Mouse (Mus musculus) kidney, embryonic 15.5 days (tissue): ENCODE results near the gene Rgs8. TPM values are rescaled to one million over a fixed set of nuclear protein-coding genes. Genes with fewer than 3 reads are reported as not detected.

Experiments used
- ATAC-seq: fragments of 200-750 bp; cut with Nextera tagmentation; replicated peaks from 2 replicates; pipeline ENCODE4 v1.8.0; 2017; ENCODE audit warnings: moderate TSS enrichment; ENCODE audit not compliant: low FRiP score
- H3K27ac ChIP-seq: fragments of 300-500 bp; sonication (generic); 2 replicates; pipeline ENCODE4 v1.5.1; 2015; ENCODE audit warnings: mild to moderate bottlenecking, inconsistent platforms
- H3K27me3 ChIP-seq: fragments of 300-500 bp; sonication (generic); 2 replicates; pipeline ENCODE4 v1.6.1; 2015; ENCODE audit warnings: inconsistent platforms
- H3K36me3 ChIP-seq: fragments of 300-500 bp; sonication (generic); 2 replicates; pipeline ENCODE4 v1.6.1; 2015; ENCODE audit warnings: inconsistent platforms
- H3K4me1 ChIP-seq: fragments of 300-500 bp; sonication (generic); 2 replicates; pipeline ENCODE4 v1.6.1; 2015; ENCODE audit warnings: inconsistent platforms
- H3K4me2 ChIP-seq: fragments of 300-500 bp; sonication (generic); 2 replicates; pipeline ENCODE4 v1.6.1; 2015; ENCODE audit warnings: moderate library complexity, mild to moderate bottlenecking, inconsistent platforms
- H3K4me3 ChIP-seq: fragments of 300-500 bp; sonication (generic); replicated peaks from 2 replicates; pipeline ENCODE4 v1.5.1; 2015; ENCODE audit warnings: mild to moderate bottlenecking, inconsistent platforms
- H3K9ac ChIP-seq: fragments of 300-500 bp; sonication (generic); 2 replicates; pipeline ENCODE4 v1.6.1; 2015; ENCODE audit warnings: mild to moderate bottlenecking, inconsistent platforms
- H3K9me3 ChIP-seq: fragments of 300-500 bp; sonication (generic); replicated peaks from 2 replicates; pipeline ENCODE4 v1.6.1; 2016; ENCODE audit warnings: inconsistent platforms
- WGBS: fragments of 180-500 bp; shearing (Covaris S2); methylation state at CpG from one replicate; pipeline ENCODE4 v1.1.7; 2015; ENCODE audit warnings: mixed read lengths; 5-methylcytosine and 5-hydroxymethylcytosine counted together
- polyA plus RNA-seq: library from polyadenylated mRNA; unstranded; fragments of >200 nt; fragmentation: Nextera tagmentation; extraction: Ambion mirVana; gene quantifications from 2 replicates; pipeline ENCODE4 v1.2.1, GENCODE M21; 2015

Gene Rgs8
- polyA plus RNA-seq, 1 experiment from 2014 or later: 0.10 TPM

DNA sequence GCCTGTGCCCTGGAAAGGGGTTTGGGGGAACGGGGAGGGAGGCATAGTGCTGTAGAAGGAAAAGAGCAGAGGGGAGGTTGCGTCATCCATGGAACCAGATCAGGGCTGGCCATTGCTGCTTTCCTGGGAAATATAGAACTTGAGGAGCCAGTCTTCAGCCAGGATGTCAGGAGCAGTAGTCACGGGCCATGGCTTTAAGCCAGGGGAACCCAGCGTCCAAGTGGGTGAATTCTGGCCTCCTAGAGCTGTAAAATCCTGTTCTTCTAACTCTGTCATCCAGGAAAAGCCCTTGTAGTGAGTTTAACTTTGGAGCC, 8.8 kb downstream of the Rgs8 start:
- Histone ChIP-seq H3K4me3 (no peak overlapping the region), H3K4me1 (peaks cover 28% of the 10 kb centered on the region), H3K9ac (no peak overlapping the region), H3K9me3 (no peaks in the 10 kb centered on the region), H3K4me2 (no peak overlapping the region), H3K27me3 (peaks cover 57% of the 10 kb centered on the region), H3K27ac (no peak overlapping the region), H3K36me3 (no peaks in the 10 kb centered on the region)
- WGBS: 24% methylated on average over 4 of the region's 4 CpGs
- no peak for ATAC-seq

DNA sequence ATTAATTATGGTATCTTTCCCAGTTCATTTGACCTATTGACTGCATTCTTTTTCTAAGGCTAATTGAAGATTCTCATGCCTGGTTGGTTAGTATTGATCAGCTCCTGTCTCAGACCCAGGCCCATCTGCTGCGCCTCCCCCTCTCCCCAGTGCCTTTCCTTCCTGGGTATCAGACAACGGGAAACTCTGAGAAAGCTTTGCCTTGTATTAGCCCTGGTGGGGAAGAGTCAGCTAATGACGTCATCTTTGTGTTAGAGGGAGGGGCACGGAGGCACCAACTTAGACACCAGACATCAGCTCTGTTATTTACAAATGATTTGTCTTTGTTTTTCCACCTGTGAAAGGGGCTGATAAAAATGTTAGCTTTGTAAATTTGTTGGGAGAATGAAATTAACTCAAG, 9.5 kb downstream of the Rgs8 start:
- H3K27ac ChIP-seq: no peak overlapping the region
- H3K4me1 ChIP-seq: peaks cover 28% of the 10 kb centered on the region
- WGBS: 41% methylated on average over 4 of the region's 4 CpGs
- no peak for ATAC-seq
- H3K4me3 ChIP-seq: no peak overlapping the region
- H3K36me3 ChIP-seq: no peaks in the 10 kb centered on the region
- no peak overlapping the region for H3K9ac ChIP-seq
- peaks cover 61% of the 10 kb centered on the region for H3K27me3 ChIP-seq
- H3K4me2 ChIP-seq: no peak overlapping the region
- H3K9me3 ChIP-seq: no peaks in the 10 kb centered on the region

DNA sequence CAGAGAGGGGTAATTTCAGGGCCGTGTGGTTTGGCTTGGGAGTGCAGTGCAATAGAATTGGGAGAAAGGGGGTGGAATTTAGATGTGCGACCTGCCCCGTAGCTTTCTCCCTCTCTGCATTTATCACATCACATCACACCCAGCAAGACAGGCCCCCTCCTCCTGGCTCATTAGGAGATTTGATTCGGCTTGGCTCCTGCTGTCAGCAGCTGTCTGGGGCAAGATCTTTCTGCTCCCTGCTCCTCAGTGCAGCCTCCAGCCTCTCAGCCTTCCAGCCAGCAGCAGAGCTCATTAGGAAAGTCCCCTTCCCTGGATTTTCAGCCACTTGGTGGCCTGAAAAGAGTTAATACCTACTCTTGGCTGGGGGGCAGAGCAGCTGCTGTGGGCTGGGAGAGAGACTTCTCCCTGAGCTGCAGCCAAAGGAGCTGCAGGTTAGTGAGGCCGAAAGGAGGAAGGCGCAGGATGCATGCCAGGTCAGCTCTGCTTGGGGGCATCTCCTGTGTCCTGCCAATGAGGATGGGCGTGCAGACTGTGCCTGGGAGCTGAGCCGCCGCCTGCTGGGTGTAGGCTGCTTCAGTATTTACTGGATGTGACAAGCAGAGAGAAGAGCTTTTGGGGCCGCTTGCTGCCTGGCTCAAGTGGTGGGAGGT, 12.4 kb downstream of the Rgs8 start:
- Histone ChIP-seq H3K9ac (no peak overlapping the region), H3K4me2 (no peak overlapping the region; the same call in 1 of the 2 replicates), H3K27ac (no peak overlapping the region), H3K9me3 (no peaks in the 10 kb centered on the region), H3K4me3 (no peak overlapping the region), H3K4me1 (peaks cover 28% of the 10 kb centered on the region), H3K27me3 (peaks cover 59% of the 10 kb centered on the region), H3K36me3 (no peaks in the 10 kb centered on the region)
- ATAC-seq: peak; percentile 53; the same call in 1 of the 2 replicates
- WGBS: 11% methylated on average over 10 of the region's 10 CpGs

DNA sequence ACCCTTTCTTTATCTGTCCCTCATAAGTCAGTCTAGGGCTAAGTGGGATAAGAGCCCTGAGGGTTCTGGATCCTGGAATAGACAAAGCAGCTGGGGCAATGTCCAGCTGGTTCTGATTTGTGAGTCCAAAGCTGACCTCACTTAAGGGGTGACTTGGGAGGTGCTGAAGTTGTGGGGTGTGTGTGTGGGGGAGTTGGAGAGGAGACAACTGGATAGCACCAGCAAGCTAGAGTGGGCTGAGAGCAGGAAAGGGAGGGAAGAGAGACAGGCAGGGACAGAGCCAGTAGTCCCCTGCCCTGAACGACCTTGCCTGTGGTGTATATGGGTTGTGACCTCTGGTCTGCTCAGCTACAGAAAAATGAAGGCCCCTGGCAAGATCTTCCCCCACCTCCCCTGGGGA, 13.4 kb downstream of the Rgs8 start:
- Histone ChIP-seq H3K9ac (no peak overlapping the region), H3K27me3 (peaks cover 59% of the 10 kb centered on the region)
- ATAC-seq: no peak

DNA sequence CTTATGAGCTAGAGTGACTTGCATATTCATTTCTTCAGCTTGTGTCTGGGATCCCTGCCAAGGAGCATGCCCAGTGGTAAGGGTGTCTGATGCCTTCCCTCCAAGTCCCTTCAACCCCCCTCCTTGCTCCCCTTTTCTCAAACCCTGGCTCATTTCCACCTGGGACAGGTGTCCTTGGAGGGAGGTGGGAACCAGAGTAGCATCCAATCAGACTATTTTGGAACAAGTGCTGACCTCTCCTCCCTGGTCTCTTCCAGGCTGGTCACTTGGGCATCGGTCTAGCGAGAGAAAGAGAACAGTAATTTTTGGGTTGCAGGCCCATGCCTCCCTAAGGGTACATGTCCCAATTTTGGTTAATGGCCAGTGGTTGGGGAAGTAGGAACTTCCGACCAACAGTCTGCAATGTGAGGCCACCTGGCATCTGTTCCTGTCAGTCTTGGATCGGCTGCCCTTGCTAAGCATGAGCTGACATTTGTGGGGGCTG, 14.5 kb downstream of the Rgs8 start:
- no peaks in the 10 kb centered on the region for H3K9me3 ChIP-seq
- ATAC-seq: no peak
- H3K27ac ChIP-seq: no peak overlapping the region
- H3K4me2 ChIP-seq: no peak overlapping the region
- peaks cover 17% of the 10 kb centered on the region for H3K4me1 ChIP-seq
- WGBS: 72% methylated on average over 4 of the region's 4 CpGs
- H3K4me3 ChIP-seq: no peak overlapping the region
- no peak overlapping the region for H3K9ac ChIP-seq
- H3K36me3 ChIP-seq: no peaks in the 10 kb centered on the region
- H3K27me3 ChIP-seq: peaks cover 55% of the 10 kb centered on the region

More for the DNA sequence above, 13.4 kb downstream of the Rgs8 start:
- Histone ChIP-seq H3K4me2 (no peak overlapping the region), H3K4me3 (no peak overlapping the region), H3K9me3 (no peaks in the 10 kb centered on the region), H3K4me1 (peaks cover 26% of the 10 kb centered on the region), H3K36me3 (no peaks in the 10 kb centered on the region), H3K27ac (no peak overlapping the region)
- WGBS: 0% methylated on average over 1 of the region's 1 CpGs

DNA sequence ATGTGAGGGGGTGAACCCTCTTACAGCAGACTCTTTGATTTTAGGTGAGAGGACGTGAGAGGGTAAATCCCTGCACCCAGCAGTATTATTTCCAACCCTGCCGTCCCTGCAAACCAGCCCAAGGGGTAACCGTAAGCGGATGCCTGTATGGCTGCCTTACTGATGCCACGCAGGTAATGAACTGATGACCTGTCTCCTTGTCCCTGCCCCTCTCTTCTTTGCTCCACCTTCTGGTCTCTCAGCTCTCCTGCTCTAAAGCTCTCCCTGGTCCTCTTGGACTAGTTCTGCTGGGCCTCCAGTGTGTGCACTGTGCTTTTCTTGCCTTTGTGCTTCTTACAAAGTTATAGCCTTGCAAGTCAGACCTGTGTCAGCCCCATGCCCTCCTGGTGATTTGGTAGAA, 15.0 kb downstream of the Rgs8 start:
- H3K4me1 ChIP-seq: peaks cover 16% of the 10 kb centered on the region
- 77% methylated on average over 5 of the region's 5 CpGs for WGBS
- H3K9me3 ChIP-seq: no peaks in the 10 kb centered on the region
- H3K9ac ChIP-seq: no peak overlapping the region
- H3K36me3 ChIP-seq: no peaks in the 10 kb centered on the region
- no peak overlapping the region for H3K4me2 ChIP-seq
- H3K4me3 ChIP-seq: no peak overlapping the region
- H3K27me3 ChIP-seq: peaks cover 55% of the 10 kb centered on the region
- no peak overlapping the region for H3K27ac ChIP-seq
- ATAC-seq: no peak

DNA sequence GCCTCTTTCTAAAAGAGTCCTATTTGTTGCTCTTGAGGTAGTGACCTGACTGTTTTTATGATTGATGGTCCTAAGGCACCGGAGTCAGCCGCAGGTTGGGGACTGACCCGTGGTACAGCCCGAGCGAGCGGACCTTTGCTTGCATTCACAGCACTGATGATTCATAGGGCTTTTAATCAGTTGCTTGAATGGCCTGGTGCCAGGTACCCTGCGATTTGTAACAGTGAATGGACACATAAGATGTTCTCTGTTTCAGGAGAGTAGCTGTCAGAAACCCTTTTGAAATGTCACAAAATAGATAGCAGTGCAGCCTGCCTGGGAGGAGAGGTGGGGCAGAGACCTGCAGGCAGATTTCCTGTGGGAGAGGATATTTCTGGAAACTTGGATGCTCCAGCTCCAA, 16.3 kb downstream of the Rgs8 start:
- no peak for ATAC-seq
- Histone ChIP-seq H3K27ac (no peak overlapping the region), H3K4me3 (no peak overlapping the region), H3K36me3 (no peaks in the 10 kb centered on the region), H3K9me3 (no peaks in the 10 kb centered on the region), H3K4me2 (no peak overlapping the region), H3K27me3 (peaks cover 52% of the 10 kb centered on the region), H3K9ac (no peak overlapping the region), H3K4me1 (peaks cover 16% of the 10 kb centered on the region)
- 35% methylated on average over 7 of the region's 7 CpGs for WGBS

DNA sequence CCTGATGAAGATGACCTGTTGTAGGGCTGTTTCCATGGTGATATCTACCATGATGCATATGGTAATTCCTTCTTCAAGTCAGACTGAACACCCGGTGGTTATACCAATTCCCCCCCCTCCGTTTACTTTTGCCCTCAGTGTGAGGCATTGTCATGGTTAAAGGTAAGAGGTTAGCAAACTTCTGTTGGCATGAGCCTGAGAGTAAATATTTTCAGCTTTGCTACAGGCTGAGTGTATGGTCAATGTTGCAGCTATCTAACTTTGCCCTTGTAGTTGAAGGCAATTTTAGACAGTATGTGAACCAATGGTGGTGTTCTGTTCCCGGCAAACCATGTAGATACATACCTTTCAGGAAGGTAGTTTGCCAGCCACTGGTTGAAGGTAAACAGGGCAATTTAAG, 16.9 kb downstream of the Rgs8 start:
- Histone ChIP-seq H3K4me2 (no peak overlapping the region), H3K27me3 (peaks cover 45% of the 10 kb centered on the region), H3K36me3 (no peaks in the 10 kb centered on the region), H3K27ac (no peak overlapping the region), H3K4me1 (peaks cover 16% of the 10 kb centered on the region), H3K9ac (no peak overlapping the region), H3K9me3 (no peaks in the 10 kb centered on the region), H3K4me3 (no peak overlapping the region)
- WGBS: 69% methylated on average over 3 of the region's 3 CpGs
- ATAC-seq: no peak

DNA sequence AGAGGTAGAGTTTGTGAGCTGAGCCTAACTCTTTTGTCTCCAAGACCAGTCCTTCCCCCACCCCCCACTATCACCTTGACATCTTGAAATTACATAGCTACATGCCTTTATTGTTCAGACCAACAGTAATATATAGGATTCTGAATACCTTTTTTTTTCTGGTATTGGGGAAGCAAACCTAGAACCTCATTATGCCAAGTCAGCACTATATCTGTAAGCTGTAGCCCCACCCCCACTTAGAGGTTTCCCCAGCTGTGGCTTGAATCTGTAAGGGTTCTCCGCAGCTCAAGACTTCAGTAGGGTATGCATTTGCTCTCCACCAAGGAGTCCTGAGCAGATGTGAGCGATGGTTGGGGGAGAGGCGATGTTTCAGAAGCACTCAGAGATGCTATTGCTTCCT, 18.5 kb downstream of the Rgs8 start:
- H3K9me3 ChIP-seq: no peaks in the 10 kb centered on the region
- ATAC-seq: no peak
- H3K9ac ChIP-seq: no peak overlapping the region
- no peaks in the 10 kb centered on the region for H3K36me3 ChIP-seq
- H3K27ac ChIP-seq: no peak overlapping the region
- peaks cover 31% of the 10 kb centered on the region for H3K27me3 ChIP-seq
- H3K4me2 ChIP-seq: no peak overlapping the region
- H3K4me3 ChIP-seq: no peak overlapping the region
- WGBS: 85% methylated on average over 3 of the region's 3 CpGs
- peaks cover 3% of the 10 kb centered on the region; the same call in 1 of the 2 replicates for H3K4me1 ChIP-seq

DNA sequence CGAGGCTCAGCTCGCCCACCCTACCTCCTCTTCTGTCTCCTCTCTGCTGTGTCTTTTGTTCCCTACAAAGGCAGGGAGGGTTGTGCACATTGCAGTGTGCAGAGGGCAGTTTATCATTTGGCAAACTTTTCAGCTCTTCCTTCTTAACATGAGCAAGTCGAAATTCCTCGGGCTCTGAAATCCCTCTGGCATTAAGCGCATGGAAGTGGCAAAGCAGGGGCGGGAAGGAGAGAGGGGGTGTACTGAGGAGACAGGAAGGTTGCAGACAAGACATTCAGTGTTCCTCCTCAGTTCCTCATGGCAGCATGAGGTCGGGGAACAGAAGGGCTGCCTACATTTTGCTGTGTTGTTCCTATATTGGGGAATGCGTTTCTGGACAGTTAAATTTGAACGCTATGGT, 19.9 kb downstream of the Rgs8 start:
- Histone ChIP-seq H3K4me3 (no peak overlapping the region), H3K9me3 (no peaks in the 10 kb centered on the region), H3K27me3 (peaks cover 24% of the 10 kb centered on the region), H3K27ac (no peak overlapping the region), H3K4me2 (no peak overlapping the region), H3K36me3 (no peaks in the 10 kb centered on the region), H3K9ac (no peak overlapping the region), H3K4me1 (no peaks in the 10 kb centered on the region)
- ATAC-seq: no peak
- 69% methylated on average over 9 of the region's 9 CpGs for WGBS

DNA sequence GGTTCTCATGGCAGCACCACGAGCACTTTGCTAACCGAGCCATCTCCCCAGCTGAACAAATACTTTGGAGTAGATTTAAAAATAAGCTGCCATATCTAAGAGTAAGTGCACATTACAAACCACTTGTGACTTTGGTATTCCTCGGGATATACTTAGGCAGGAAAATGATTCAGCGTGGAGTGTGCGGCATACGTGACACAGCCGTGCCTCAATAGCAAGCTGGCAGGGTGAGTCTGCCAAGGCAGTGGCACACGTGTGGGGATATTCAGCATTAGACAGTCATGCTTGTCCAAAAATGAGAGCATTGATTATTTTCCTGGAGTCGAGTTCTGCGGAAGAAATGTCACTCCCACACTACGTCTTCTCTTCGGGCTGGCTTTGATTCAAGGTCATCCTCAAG, 21.1 kb downstream of the Rgs8 start:
- Histone ChIP-seq H3K4me1 (0 out of 2 replicates have a peak, but pooled peaks cover 2% of the 10 kb centered on the region), H3K27ac (no peak overlapping the region), H3K9ac (no peak overlapping the region), H3K4me2 (no peak overlapping the region), H3K36me3 (no peaks in the 10 kb centered on the region), H3K4me3 (no peak overlapping the region), H3K9me3 (no peaks in the 10 kb centered on the region), H3K27me3 (peaks cover 21% of the 10 kb centered on the region)
- no peak for ATAC-seq
- WGBS: 74% methylated on average over 12 of the region's 12 CpGs

DNA sequence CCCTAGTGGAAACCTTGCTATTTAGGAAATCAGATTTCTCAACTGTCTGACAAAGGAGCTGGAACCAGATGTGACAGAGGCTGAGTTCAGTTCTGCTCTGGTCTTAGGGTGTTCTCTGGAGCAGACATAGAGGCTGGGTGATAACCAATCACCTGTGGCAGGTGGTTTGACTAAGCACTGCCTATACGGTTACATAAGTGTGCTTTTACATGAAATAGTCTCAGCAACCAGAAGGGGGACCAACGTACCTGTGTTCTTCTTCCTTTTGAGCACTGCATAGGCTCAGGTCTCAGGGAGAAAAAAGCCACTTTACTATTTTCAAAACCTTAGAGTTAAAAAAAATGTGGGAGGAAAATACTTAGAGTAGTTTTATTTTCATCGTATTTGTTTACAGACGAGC, 22.8 kb downstream of the Rgs8 start:
- Histone ChIP-seq H3K4me3 (no peak overlapping the region), H3K9me3 (no peaks in the 10 kb centered on the region), H3K9ac (no peak overlapping the region), H3K27me3 (peaks cover 11% of the 10 kb centered on the region; the same call in 1 of the 2 replicates), H3K27ac (no peak overlapping the region), H3K4me2 (no peak overlapping the region), H3K36me3 (no peaks in the 10 kb centered on the region), H3K4me1 (0 out of 2 replicates have a peak, but pooled peaks cover 7% of the 10 kb centered on the region)
- WGBS: 54% methylated on average over 4 of the region's 4 CpGs
- no peak for ATAC-seq

DNA sequence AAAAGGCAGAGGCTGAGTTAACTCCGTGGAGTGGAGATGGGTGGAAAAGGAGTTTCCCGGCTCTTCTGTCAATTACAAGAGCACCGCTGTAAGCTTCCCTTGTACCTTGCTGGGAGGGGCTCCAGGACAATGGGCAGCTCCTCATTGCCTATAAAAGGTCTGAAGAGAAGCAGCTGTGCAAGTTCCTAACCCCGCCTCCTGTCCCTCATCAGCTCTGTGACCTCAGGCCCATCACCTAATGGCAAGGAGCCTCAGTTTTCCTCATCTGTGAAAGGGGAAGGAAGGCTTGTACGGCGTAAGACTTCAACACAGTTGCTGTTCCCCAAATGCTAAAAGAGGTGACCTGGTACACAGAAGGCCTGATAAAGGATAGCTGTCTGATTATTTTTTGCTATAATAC, 24.8 kb downstream of the Rgs8 start:
- Histone ChIP-seq H3K4me2 (no peak overlapping the region), H3K27me3 (peaks cover 8% of the 10 kb centered on the region; the same call in 1 of the 2 replicates), H3K36me3 (no peaks in the 10 kb centered on the region), H3K9ac (no peak overlapping the region), H3K27ac (no peak overlapping the region), H3K9me3 (no peaks in the 10 kb centered on the region), H3K4me3 (no peak overlapping the region), H3K4me1 (0 out of 2 replicates have a peak, but pooled peaks cover 7% of the 10 kb centered on the region)
- ATAC-seq: no peak
- 61% methylated on average over 6 of the region's 6 CpGs for WGBS
